Mouse (Mus musculus) thymus, adult 2 months (tissue): Measurements from ENCODE around the gene Cwc25.

Experiments used
- CTCF ChIP-seq: fragments of 200-500 bp; IDR thresholded peaks from 2 replicates; pipeline ENCODE4 v1.5.1; 2012; ENCODE audit warnings: mild to moderate bottlenecking, control low read depth, low read length, moderate library complexity, borderline replicate concordance; ENCODE audit not compliant: control insufficient read depth, poor library complexity, insufficient read depth; ENCODE audit errors: extremely low read depth
- POLR2A ChIP-seq: fragments of 200-500 bp; IDR thresholded peaks from 2 replicates; pipeline ENCODE4 v1.6.1; 2012; ENCODE audit warnings: mild to moderate bottlenecking, low read length, control low read depth, moderate library complexity; ENCODE audit not compliant: control insufficient read depth, poor library complexity, insufficient read depth; ENCODE audit errors: extremely low read depth

DNA sequence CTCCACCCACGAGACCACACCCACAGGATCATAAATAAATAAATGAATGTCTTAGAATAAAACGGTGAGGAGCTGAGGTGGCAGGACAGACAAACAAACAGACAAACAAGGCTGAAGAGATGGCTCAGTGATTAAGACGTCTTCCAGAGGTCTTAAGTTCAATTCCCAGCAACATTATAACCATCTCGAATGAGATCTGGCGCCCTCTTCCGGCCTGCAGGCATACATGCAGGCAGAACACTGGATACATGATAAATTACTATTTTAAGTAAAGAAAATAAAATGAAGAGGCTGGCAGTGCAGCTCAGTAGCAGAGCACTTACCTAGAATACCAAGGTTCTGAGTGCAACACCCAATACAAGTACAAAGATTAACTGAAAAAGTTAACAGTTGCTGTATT, 27.7 kb downstream of the Cwc25 start:
- TF ChIP-seq CTCF (no peak), POLR2A (no peak)
